In the genomic region with DNA sequence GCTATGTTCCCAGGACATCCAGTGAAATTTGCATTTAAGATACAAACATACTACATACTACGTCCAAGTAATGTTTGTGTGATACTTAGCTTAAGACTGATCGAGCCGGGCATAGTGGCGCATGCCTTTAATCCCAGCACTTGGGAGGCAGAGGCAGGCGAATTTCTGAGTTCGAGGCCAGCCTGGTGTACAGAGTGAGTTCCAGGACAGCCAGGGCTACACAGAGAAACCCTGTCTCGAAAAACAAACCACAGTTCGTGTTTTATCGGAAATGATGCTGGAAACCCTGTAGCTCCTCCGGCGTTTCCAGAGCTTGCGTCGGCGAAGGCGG, we compare ENCODE assay signal across 1 mouse cellular context.
A peak's percentile ranks its signal among the peaks of the same experiment; 100 is the strongest.
TF ChIP-seq lines count a peak whose summit lies in the region.

No protein-coding gene starts in this region.

TF ChIP-seq in CH12.LX, 34 proteins besides CTCF, POLR2A, EP300 and RAD21:
- TF ChIP-seq ZMIZ1 (IDR thresholded peaks at IDR 0.05; ENCODE audit: low read depth, low read length) (peak; percentile 65; the same call in 1 of the 2 replicates), POLR2AphosphoS2 (IDR thresholded peaks at IDR 0.05; ENCODE audit: low read depth, low read length) (0 out of 2 replicates have a peak, but pooled peaks have one; percentile 26), SIN3A (IDR thresholded peaks at IDR 0.05; ENCODE audit: low read length) (peak; percentile 11; the same call in 1 of the 2 replicates), NELFE (IDR thresholded peaks at IDR 0.05; ENCODE audit: low read depth, low read length) (peak; percentile 93; the same call in 1 of the 2 replicates), MYC (IDR thresholded peaks at IDR 0.05; ENCODE audit: low read depth, low read length) (0 out of 2 replicates have a peak, but pooled peaks have one; percentile 64)
